Mouse (Mus musculus) liver, embryonic 15.5 days (tissue): ENCODE measurements around the gene Rtbdn. TPM values are rescaled to one million over a fixed set of nuclear protein-coding genes. Genes with fewer than 3 reads are reported as not detected.
A peak's percentile ranks its signal among the peaks of the same experiment; 100 is the strongest.

Experiments
- ATAC-seq: fragments of 200-750 bp; cut with Nextera tagmentation; 2 replicates; pipeline ENCODE4 v1.8.0; 2017; ENCODE audit warnings: moderate number of reproducible peaks, mild to moderate bottlenecking, moderate library complexity; ENCODE audit not compliant: insufficient read depth
- H3K27ac ChIP-seq: fragments of 300-500 bp; sonication (generic); replicated peaks from 2 replicates; pipeline ENCODE4 v1.5.1; 2015; ENCODE audit warnings: mild to moderate bottlenecking, inconsistent platforms
- H3K27me3 ChIP-seq: fragments of 300-500 bp; sonication (generic); 2 replicates; pipeline ENCODE4 v1.6.1; 2015; ENCODE audit warnings: mild to moderate bottlenecking, inconsistent platforms
- H3K36me3 ChIP-seq: fragments of 300-500 bp; sonication (generic); replicated peaks from 2 replicates; pipeline ENCODE4 v1.6.1; 2015; ENCODE audit warnings: moderate library complexity, mild to moderate bottlenecking, inconsistent platforms
- H3K4me1 ChIP-seq: fragments of 300-500 bp; sonication (generic); replicated peaks from 2 replicates; pipeline ENCODE4 v1.6.1; 2015; ENCODE audit warnings: inconsistent platforms
- H3K4me2 ChIP-seq: fragments of 300-500 bp; sonication (generic); 2 replicates; pipeline ENCODE4 v1.6.1; 2015; ENCODE audit warnings: moderate library complexity, mild to moderate bottlenecking, inconsistent platforms
- H3K4me3 ChIP-seq: fragments of 300-500 bp; sonication (generic); replicated peaks from 2 replicates; pipeline ENCODE4 v1.5.1; 2015; ENCODE audit warnings: mild to moderate bottlenecking, inconsistent platforms
- H3K9ac ChIP-seq: fragments of 300-500 bp; sonication (generic); 2 replicates; pipeline ENCODE4 v1.6.1; 2015; ENCODE audit warnings: moderate library complexity, mild to moderate bottlenecking, inconsistent platforms
- H3K9me3 ChIP-seq: fragments of 300-500 bp; sonication (generic); replicated peaks from 2 replicates; pipeline ENCODE4 v1.6.1; 2016; ENCODE audit warnings: inconsistent platforms
- WGBS: fragments of 180-500 bp; shearing (Covaris S2); methylation state at CpG from one replicate; pipeline ENCODE4 v1.1.7; 2015; ENCODE audit warnings: mixed read lengths; ENCODE audit not compliant: insufficient replicate concordance; 5-methylcytosine and 5-hydroxymethylcytosine counted together
- polyA plus RNA-seq: library from polyadenylated mRNA; unstranded; fragments of >200 nt; fragmentation: Nextera tagmentation; extraction: Ambion mirVana; gene quantifications from 2 replicates; pipeline ENCODE4 v1.2.1, GENCODE M21; 2015

The Rtbdn gene
- polyA plus RNA-seq, 1 experiment from 2014 or later = 0.18 TPM

GRCm38 (mm10) chr8:84909162-84909767 lies 37.5 kb upstream of the Rtbdn start:
- ATAC-seq = no peak; the same call in 1 of the 2 replicates
- peak overlapping the region; percentile 81 for H3K9ac ChIP-seq
- peaks cover 46% of the 10 kb centered on the region for H3K36me3 ChIP-seq
- peak overlapping the region; percentile 88 for H3K4me2 ChIP-seq
- peaks cover 30% of the 10 kb centered on the region for H3K27me3 ChIP-seq
- H3K27ac ChIP-seq = peak overlapping the region; percentile 88
- peaks cover 80% of the 10 kb centered on the region for H3K4me1 ChIP-seq
- 48% methylated on average over 20 of the region's 20 CpGs for WGBS
- H3K4me3 ChIP-seq = peak overlapping the region; percentile 67
- no peaks in the 10 kb centered on the region for H3K9me3 ChIP-seq

GRCm38 (mm10) chr8:84909949-84910348 lies 36.8 kb upstream of the Rtbdn start:
- no peak for ATAC-seq
- Histone ChIP-seq H3K9me3 (no peaks in the 10 kb centered on the region), H3K36me3 (peaks cover 40% of the 10 kb centered on the region), H3K4me2 (peak overlapping the region; percentile 88), H3K4me3 (peak overlapping the region; percentile 67), H3K27me3 (peaks cover 30% of the 10 kb centered on the region), H3K27ac (peak overlapping the region; percentile 88), H3K4me1 (peaks cover 74% of the 10 kb centered on the region), H3K9ac (peak overlapping the region; percentile 81)
- 50% methylated on average over 5 of the region's 5 CpGs for WGBS

GRCm38 (mm10) chr8:84910551-84910950 lies 36.2 kb upstream of the Rtbdn start:
- ATAC-seq = no peak
- Histone ChIP-seq H3K4me2 (peak overlapping the region; percentile 88), H3K9ac (no peak overlapping the region), H3K27me3 (peaks cover 33% of the 10 kb centered on the region), H3K27ac (no peak overlapping the region), H3K36me3 (peaks cover 34% of the 10 kb centered on the region), H3K9me3 (no peaks in the 10 kb centered on the region), H3K4me3 (peak overlapping the region; percentile 67; the same call in 1 of the 2 replicates), H3K4me1 (peaks cover 68% of the 10 kb centered on the region)
- WGBS = 79% methylated on average over 6 of the region's 6 CpGs

GRCm38 (mm10) chr8:84911854-84912253 lies 34.9 kb upstream of the Rtbdn start:
- WGBS = 88% methylated on average over 9 of the region's 9 CpGs
- Histone ChIP-seq H3K36me3 (peaks cover 21% of the 10 kb centered on the region), H3K27me3 (peaks cover 45% of the 10 kb centered on the region), H3K4me1 (peaks cover 57% of the 10 kb centered on the region), H3K4me3 (no peak overlapping the region), H3K9ac (no peak overlapping the region), H3K9me3 (no peaks in the 10 kb centered on the region), H3K4me2 (peak overlapping the region; percentile 96; the same call in 1 of the 2 replicates), H3K27ac (no peak overlapping the region)
- no peak for ATAC-seq

GRCm38 (mm10) chr8:84912391-84912790 lies 34.4 kb upstream of the Rtbdn start:
- Histone ChIP-seq H3K27ac (0 out of 2 replicates have a peak overlapping the region, but pooled peaks have one; percentile 66), H3K36me3 (peaks cover 15% of the 10 kb centered on the region), H3K4me1 (peaks cover 53% of the 10 kb centered on the region), H3K9ac (peak overlapping the region; percentile 57; the same call in 1 of the 2 replicates), H3K4me2 (peak overlapping the region; percentile 96), H3K4me3 (peak overlapping the region; percentile 57), H3K27me3 (peaks cover 50% of the 10 kb centered on the region), H3K9me3 (no peaks in the 10 kb centered on the region)
- no peak for ATAC-seq
- 34% methylated on average over 27 of the region's 27 CpGs for WGBS

GRCm38 (mm10) chr8:84912895-84913501 lies 33.8 kb upstream of the Rtbdn start:
- H3K27me3 ChIP-seq = peaks cover 56% of the 10 kb centered on the region
- 2% methylated on average over 55 of the region's 55 CpGs for WGBS
- ATAC-seq = peak; percentile 47
- peak overlapping the region; percentile 96 for H3K4me2 ChIP-seq
- peak overlapping the region; percentile 57 for H3K9ac ChIP-seq
- peak overlapping the region; percentile 57 for H3K4me3 ChIP-seq
- peaks cover 47% of the 10 kb centered on the region for H3K4me1 ChIP-seq
- no peaks in the 10 kb centered on the region for H3K9me3 ChIP-seq
- H3K36me3 ChIP-seq = peaks cover 12% of the 10 kb centered on the region
- peak overlapping the region; percentile 66 for H3K27ac ChIP-seq

GRCm38 (mm10) chr8:84913502-84913900 lies 33.3 kb upstream of the Rtbdn start:
- Histone ChIP-seq H3K9ac (peak overlapping the region; percentile 57), H3K4me1 (peaks cover 44% of the 10 kb centered on the region), H3K27ac (peak overlapping the region; percentile 66), H3K27me3 (peaks cover 61% of the 10 kb centered on the region), H3K36me3 (peaks cover 12% of the 10 kb centered on the region), H3K9me3 (no peaks in the 10 kb centered on the region), H3K4me2 (peak overlapping the region; percentile 96), H3K4me3 (peak overlapping the region; percentile 57)
- WGBS = 13% methylated on average over 9 of the region's 9 CpGs
- ATAC-seq = no peak

- H3K9me3 ChIP-seq = no peaks in the 10 kb centered on the region
- no peak overlapping the region for H3K9ac ChIP-seq
- H3K4me2 ChIP-seq = peak overlapping the region; percentile 96
- H3K27me3 ChIP-seq = peaks cover 65% of the 10 kb centered on the region
- H3K4me3 ChIP-seq = peak overlapping the region; percentile 57; the same call in 1 of the 2 replicates
- H3K4me1 ChIP-seq = peaks cover 40% of the 10 kb centered on the region
- H3K36me3 ChIP-seq = peaks cover 12% of the 10 kb centered on the region
- ATAC-seq = no peak
- H3K27ac ChIP-seq = peak overlapping the region; percentile 66; the same call in 1 of the 2 replicates
- WGBS = 15% methylated on average over 4 of the region's 4 CpGs
These were observed 32.8 kb upstream of the Rtbdn start for GRCm38 (mm10) chr8:84913960-84914359.

- Histone ChIP-seq H3K4me3 (no peak overlapping the region), H3K9ac (no peak overlapping the region), H3K36me3 (peaks cover 12% of the 10 kb centered on the region), H3K27ac (no peak overlapping the region), H3K4me1 (peaks cover 26% of the 10 kb centered on the region), H3K9me3 (no peaks in the 10 kb centered on the region), H3K27me3 (peaks cover 73% of the 10 kb centered on the region), H3K4me2 (no peak overlapping the region)
- WGBS = 78% methylated on average over 8 of the region's 8 CpGs
- no peak for ATAC-seq
These were observed 31.5 kb upstream of the Rtbdn start for GRCm38 (mm10) chr8:84915269-84915668.

GRCm38 (mm10) chr8:84917781-84918180 lies 29.0 kb upstream of the Rtbdn start:
- 32% methylated on average over 20 of the region's 20 CpGs for WGBS
- no peaks in the 10 kb centered on the region for H3K36me3 ChIP-seq
- peaks cover 61% of the 10 kb centered on the region for H3K27me3 ChIP-seq
- peaks cover 15% of the 10 kb centered on the region for H3K4me1 ChIP-seq
- H3K4me2 ChIP-seq = no peak overlapping the region
- H3K27ac ChIP-seq = no peak overlapping the region
- ATAC-seq = no peak
- no peak overlapping the region for H3K9ac ChIP-seq
- no peaks in the 10 kb centered on the region for H3K9me3 ChIP-seq
- no peak overlapping the region for H3K4me3 ChIP-seq

GRCm38 (mm10) chr8:84918646-84919045 lies 28.1 kb upstream of the Rtbdn start:
- no peak for ATAC-seq
- 81% methylated on average over 15 of the region's 15 CpGs for WGBS
- peaks cover 8% of the 10 kb centered on the region for H3K4me1 ChIP-seq
- H3K36me3 ChIP-seq = no peaks in the 10 kb centered on the region
- H3K27me3 ChIP-seq = peaks cover 58% of the 10 kb centered on the region
- no peak overlapping the region for H3K27ac ChIP-seq
- no peak overlapping the region for H3K4me3 ChIP-seq
- no peak overlapping the region for H3K4me2 ChIP-seq
- H3K9ac ChIP-seq = no peak overlapping the region
- H3K9me3 ChIP-seq = no peaks in the 10 kb centered on the region
